Mouse (Mus musculus) spleen, adult 12 weeks (tissue): ENCODE measurements around the gene Tanc2.

ENCODE experiments used
- DNase-seq: peaks from one replicate; pipeline ENCODE4 v3.0.0; 2022; ENCODE audit warnings: low spot score

Tanc2 gene

GRCm38 (mm10) chr11:105835209-105835608 is 245.4 kb downstream of the Tanc2 start:
- DNase-seq: no peak

GRCm38 (mm10) chr11:105836344-105836891 is 246.6 kb downstream of the Tanc2 start:
- DNase-seq: no peak

GRCm38 (mm10) chr11:105837962-105838361 is 248.2 kb downstream of the Tanc2 start:
- no peak for DNase-seq

- DNase-seq: no peak
Measured at GRCm38 (mm10) chr11:105845901-105846300, 256.1 kb downstream of the Tanc2 start.

- no peak for DNase-seq
Measured at GRCm38 (mm10) chr11:105855504-105855903, 265.7 kb downstream of the Tanc2 start.

GRCm38 (mm10) chr11:105858063-105858462 is 268.3 kb downstream of the Tanc2 start:
- DNase-seq: no peak

GRCm38 (mm10) chr11:105885558-105885957 is 295.8 kb downstream of the Tanc2 start:
- DNase-seq: no peak

GRCm38 (mm10) chr11:105887281-105887680 is 297.5 kb downstream of the Tanc2 start:
- DNase-seq: no peak

- no peak for DNase-seq
Measured at GRCm38 (mm10) chr11:105899151-105899550, 309.4 kb downstream of the Tanc2 start.

GRCm38 (mm10) chr11:105901501-105901900 is 311.7 kb downstream of the Tanc2 start:
- DNase-seq: no peak

- DNase-seq: no peak
Measured at GRCm38 (mm10) chr11:105902956-105903355, 313.2 kb downstream of the Tanc2 start.

- DNase-seq: no peak
Measured at GRCm38 (mm10) chr11:105905529-105906213, 315.9 kb downstream of the Tanc2 start.

- no peak for DNase-seq
Measured at GRCm38 (mm10) chr11:105907381-105907780, 317.6 kb downstream of the Tanc2 start.

- DNase-seq: no peak
Measured at GRCm38 (mm10) chr11:105908926-105909325, 319.1 kb downstream of the Tanc2 start.

GRCm38 (mm10) chr11:105909617-105910016 is 319.8 kb downstream of the Tanc2 start:
- no peak for DNase-seq

GRCm38 (mm10) chr11:105911149-105911548 is 321.4 kb downstream of the Tanc2 start:
- no peak for DNase-seq

GRCm38 (mm10) chr11:105911592-105912375 is 322.0 kb downstream of the Tanc2 start:
- peak; percentile 42 for DNase-seq

GRCm38 (mm10) chr11:105913580-105913979 is 323.8 kb downstream of the Tanc2 start:
- no peak for DNase-seq

GRCm38 (mm10) chr11:105920098-105920785 is 330.5 kb downstream of the Tanc2 start:
- DNase-seq: no peak

- DNase-seq: no peak
Measured at GRCm38 (mm10) chr11:105920836-105921235, 331.1 kb downstream of the Tanc2 start.

- no peak for DNase-seq
Measured at GRCm38 (mm10) chr11:105921275-105921674, 331.5 kb downstream of the Tanc2 start.
